Mouse (Mus musculus) adrenal gland, postnatal 4 days (tissue): Measurements from ENCODE around the gene Gm21858. TPM values are rescaled to one million over a fixed set of nuclear protein-coding genes. Genes with fewer than 3 reads are reported as not detected.
"Not testable (repeated sequence)": the region's sequence is repeated elsewhere in the genome, so short reads cannot be mapped to it uniquely, and the experiment has no call there.

Experiments used
- DNase-seq, 2 experiments: peaks; one replicate each; pipeline ENCODE4 v3.0.0; 2021 to 2022; ENCODE audit warnings: low spot score in 2 of 2, mixed read lengths in 2 of 2
- long read RNA-seq, 2 experiments: library from polyadenylated mRNA; stranded (forward); transcript quantifications; one replicate each; pipeline ENCODE4 v2.0.0; 2021
- total RNA-seq, 2 experiments: library from RNA; stranded (reverse); gene quantifications; 2 replicates each; pipeline ENCODE4 v1.2.3; 2021

Gm21858 gene
- total RNA-seq, result not detected
- long read RNA-seq, experiment 1, result 0 reads
- long read RNA-seq, experiment 2, result 0 reads

DNA sequence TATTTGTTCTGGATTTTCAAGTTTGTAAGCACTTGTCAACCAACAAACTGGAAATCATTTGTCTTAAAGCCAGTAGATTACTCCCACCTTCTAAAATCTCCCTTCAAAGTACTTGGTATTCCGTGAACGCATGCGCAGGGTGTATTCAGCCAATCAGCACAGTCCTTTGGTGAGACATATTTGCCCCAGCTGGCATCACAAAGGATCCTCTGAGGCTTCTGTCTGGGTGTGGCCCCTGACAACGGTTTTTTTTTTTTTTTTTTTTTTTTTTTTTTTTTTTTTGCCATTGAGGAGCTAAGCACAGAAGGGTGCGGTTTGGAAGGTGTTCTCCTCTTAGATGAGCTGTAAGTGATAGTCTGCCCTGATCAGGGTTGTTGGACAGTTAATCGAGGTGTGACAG, at the start of gene Gm21858:
Gene Gm21858, plus strand, starts transcription at position 301 of the 400 bp plus-strand sequence.
- not testable (repeated sequence) for DNase-seq
